Mouse (Mus musculus) heart, postnatal 0 days (tissue): ENCODE measurements around the gene Clba1. TPM values are rescaled to one million over a fixed set of nuclear protein-coding genes. Genes with fewer than 3 reads are reported as not detected.

Source experiments
- ATAC-seq: fragments of 200-750 bp; cut with Nextera tagmentation; 2 replicates; pipeline ENCODE4 v1.8.0; 2017; ENCODE audit warnings: low read depth, moderate number of reproducible peaks, moderate library complexity; ENCODE audit not compliant: insufficient read depth
- DNase-seq: peaks from one replicate; pipeline ENCODE4 v3.0.0-alpha.2; 2016; ENCODE audit warnings: low spot score
- H3K27ac ChIP-seq: fragments of 300-500 bp; sonication (generic); 2 replicates; pipeline ENCODE4 v1.5.1; 2014; ENCODE audit warnings: low read depth, mild to moderate bottlenecking
- H3K27me3 ChIP-seq: fragments of 300-500 bp; sonication (generic); 2 replicates; pipeline ENCODE4 v1.6.1; 2014; ENCODE audit warnings: low read length, mixed read lengths; ENCODE audit not compliant: control insufficient read depth, insufficient read depth
- H3K36me3 ChIP-seq: fragments of 300-500 bp; sonication (generic); replicated peaks from 2 replicates; pipeline ENCODE4 v1.6.1; 2014; ENCODE audit warnings: low read length, mixed read lengths; ENCODE audit not compliant: control insufficient read depth, insufficient read depth
- H3K4me1 ChIP-seq: fragments of 300-500 bp; sonication (generic); 2 replicates; pipeline ENCODE4 v1.6.1; 2014; ENCODE audit warnings: antibody characterized with exemption; ENCODE audit not compliant: control insufficient read depth, insufficient read depth
- H3K4me2 ChIP-seq: fragments of 300-500 bp; sonication (generic); 2 replicates; pipeline ENCODE4 v1.6.1; 2014; ENCODE audit warnings: low read depth, mild to moderate bottlenecking, low read length, moderate library complexity
- H3K4me3 ChIP-seq: fragments of 300-500 bp; sonication (generic); 2 replicates; pipeline ENCODE4 v1.5.1; 2014; ENCODE audit warnings: low read depth, low read length
- H3K9ac ChIP-seq: fragments of 300-500 bp; sonication (generic); replicated peaks from 2 replicates; pipeline ENCODE4 v1.6.1; 2014; ENCODE audit warnings: low read depth, low read length, mixed read lengths
- H3K9me3 ChIP-seq: fragments of 300-500 bp; sonication (generic); replicated peaks from 2 replicates; pipeline ENCODE4 v1.6.1; 2016; ENCODE audit warnings: low read length; ENCODE audit not compliant: control insufficient read depth
- CTCF ChIP-seq: IDR thresholded peaks from 2 replicates; pipeline ENCODE4 v1.5.1; 2016; ENCODE audit warnings: antibody characterized with exemption, control low read depth, low read depth
- EP300 ChIP-seq: IDR thresholded peaks from 2 replicates; pipeline ENCODE4 v1.6.1; 2016; ENCODE audit warnings: antibody characterized with exemption, low read depth
- WGBS: fragments of 180-500 bp; shearing (Covaris S2); extraction: QIAGEN DNeasy Blood & Tissue Kit; methylation state at CpG from one replicate; pipeline ENCODE4 v1.1.7; 2014; 5-methylcytosine and 5-hydroxymethylcytosine counted together
- polyA plus RNA-seq: library from polyadenylated mRNA; unstranded; fragments of >200 nt; fragmentation: Nextera tagmentation; extraction: Ambion mirVana; gene quantifications from 2 replicates; pipeline ENCODE4 v1.2.1, GENCODE M21; 2015
- total RNA-seq: library from RNA; depleted of rRNA; stranded (reverse); fragments of >200 nt; gene quantifications from 2 replicates; pipeline ENCODE4 v1.2.3, GENCODE M21; 2014; ENCODE audit warnings: low replicate concordance

Gene Clba1
- total and polyA plus RNA-seq, 2 experiments from 2014 or later, result 8.2 to 9.4 TPM

- H3K9me3 ChIP-seq, result no peaks in the 10 kb centered on the region
- TF ChIP-seq EP300 (no peak), CTCF (peak; percentile 99)
- no peaks in the 10 kb centered on the region for H3K4me1 ChIP-seq
- no peak overlapping the region for H3K27ac ChIP-seq
- no peak overlapping the region for H3K9ac ChIP-seq
- ATAC-seq, result peak; percentile 86
- no peak overlapping the region for H3K4me3 ChIP-seq
- WGBS, result 20% methylated on average over 3 of the region's 3 CpGs
- no peak overlapping the region for H3K4me2 ChIP-seq
- no peaks in the 10 kb centered on the region for H3K27me3 ChIP-seq
- peak; percentile 57 for DNase-seq
- H3K36me3 ChIP-seq, result no peaks in the 10 kb centered on the region
These were observed 35.1 kb downstream of the Clba1 start for GRCm38 (mm10) chr12:112843803-112844202.

- 100% methylated on average over 2 of the region's 2 CpGs for WGBS
- DNase-seq, result no peak
These were observed 39.1 kb downstream of the Clba1 start for GRCm38 (mm10) chr12:112847880-112848279.

GRCm38 (mm10) chr12:112849235-112850022 is 40.7 kb downstream of the Clba1 start:
- 74% methylated on average over 11 of the region's 11 CpGs for WGBS
- Histone ChIP-seq H3K4me1 (no peaks in the 10 kb centered on the region), H3K27ac (no peak overlapping the region), H3K36me3 (no peaks in the 10 kb centered on the region), H3K27me3 (0 out of 2 replicates have a peak, but pooled peaks cover 2% of the 10 kb centered on the region), H3K4me3 (no peak overlapping the region), H3K9ac (no peak overlapping the region), H3K9me3 (no peaks in the 10 kb centered on the region), H3K4me2 (no peak overlapping the region)
- no peak for DNase-seq
- TF ChIP-seq EP300 (no peak), CTCF (peak; percentile 12)
- ATAC-seq, result no peak

More at GRCm38 (mm10) chr12:112847880-112848279, 39.1 kb downstream of the Clba1 start:
- no peak for ATAC-seq
- Histone ChIP-seq H3K27me3 (0 out of 2 replicates have a peak, but pooled peaks cover 2% of the 10 kb centered on the region), H3K4me3 (no peak overlapping the region), H3K4me2 (no peak overlapping the region), H3K9ac (no peak overlapping the region), H3K9me3 (no peaks in the 10 kb centered on the region), H3K4me1 (no peaks in the 10 kb centered on the region), H3K27ac (no peak overlapping the region), H3K36me3 (no peaks in the 10 kb centered on the region)
- TF ChIP-seq EP300 (no peak), CTCF (no peak)

GRCm38 (mm10) chr12:112850344-112850743 is 41.6 kb downstream of the Clba1 start:
- WGBS, result 88% methylated on average over 9 of the region's 9 CpGs
- ATAC-seq, result no peak
- no peak for DNase-seq
- TF ChIP-seq EP300 (no peak), CTCF (no peak)
- Histone ChIP-seq H3K36me3 (no peaks in the 10 kb centered on the region), H3K9me3 (no peaks in the 10 kb centered on the region), H3K4me2 (no peak overlapping the region), H3K4me1 (no peaks in the 10 kb centered on the region), H3K27me3 (0 out of 2 replicates have a peak, but pooled peaks cover 2% of the 10 kb centered on the region), H3K4me3 (no peak overlapping the region), H3K27ac (no peak overlapping the region), H3K9ac (no peak overlapping the region)

GRCm38 (mm10) chr12:112851116-112851515 is 42.4 kb downstream of the Clba1 start:
- Histone ChIP-seq H3K4me2 (no peak overlapping the region), H3K27me3 (0 out of 2 replicates have a peak, but pooled peaks cover 2% of the 10 kb centered on the region), H3K4me3 (no peak overlapping the region), H3K27ac (no peak overlapping the region), H3K4me1 (no peaks in the 10 kb centered on the region), H3K9me3 (no peaks in the 10 kb centered on the region), H3K36me3 (no peaks in the 10 kb centered on the region), H3K9ac (no peak overlapping the region)
- 20% methylated on average over 8 of the region's 8 CpGs for WGBS
- no peak for TF ChIP-seq CTCF
- no peak for TF ChIP-seq EP300
- ATAC-seq (no peak), DNase-seq (no peak)
